Mouse (Mus musculus): Measurements from ENCODE around the gene Tldc1.

Gene Tldc1

DNA sequence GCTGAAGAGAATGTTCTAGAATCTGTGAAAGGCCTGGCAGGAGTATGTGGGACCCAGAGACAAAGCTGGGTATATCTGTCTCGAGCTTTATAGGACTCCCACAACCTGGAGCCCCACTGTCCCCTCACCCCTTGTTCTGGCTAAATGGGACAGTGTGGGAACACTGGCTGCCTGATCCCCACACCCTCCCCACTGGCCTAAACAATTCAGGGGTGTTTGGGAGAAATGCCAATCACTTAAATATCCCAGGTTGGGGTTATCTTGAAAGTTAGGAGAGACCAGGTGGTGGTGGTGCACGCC, 20.7 kb upstream of the Tldc1 start:
- no peak for DNase-seq

DNA sequence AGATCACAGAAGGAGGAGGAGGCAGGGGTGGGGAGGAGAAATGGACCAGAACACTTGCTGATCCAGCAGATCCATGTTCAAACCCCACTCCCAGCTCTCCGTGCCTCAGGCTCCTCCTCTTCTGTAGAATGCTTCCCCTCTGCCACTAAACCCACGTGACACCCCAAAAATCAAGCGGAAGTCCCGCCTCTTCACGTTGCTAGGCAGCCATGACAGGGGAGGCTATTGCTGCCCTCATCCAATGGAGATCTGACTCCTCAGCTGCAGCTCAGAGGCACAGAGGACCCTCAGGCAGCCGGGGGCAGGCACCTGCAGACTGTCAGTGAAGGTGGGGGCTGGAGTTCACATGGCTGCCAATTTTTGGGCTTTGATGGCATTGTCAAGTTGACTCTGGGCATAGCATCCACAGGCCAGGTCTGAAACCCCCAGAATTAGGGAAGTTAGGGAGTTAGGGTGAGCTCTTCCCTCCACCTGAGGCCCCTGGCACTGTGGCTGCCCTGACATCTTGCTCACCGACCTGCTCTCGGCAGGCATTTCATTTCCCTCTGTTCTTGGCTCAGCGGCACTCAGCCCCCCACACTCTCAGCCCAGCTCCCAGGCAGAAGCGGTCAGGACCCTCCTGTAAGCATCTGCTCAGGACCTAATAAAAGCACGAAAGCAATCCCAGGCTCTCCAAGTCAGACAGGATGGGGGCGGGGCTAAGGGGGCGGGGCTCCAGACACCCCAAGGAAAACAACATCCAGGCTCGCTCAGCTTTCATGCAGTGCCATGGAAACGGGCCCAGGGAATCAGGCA, 20.2 kb upstream of the Tldc1 start:
- peak; percentile 87 for DNase-seq

GRCm38 (mm10) chr8:119795651-119796050, 17.4 kb upstream of the Tldc1 start:
- DNase-seq, result no peak

- no peak for DNase-seq
Observed at GRCm38 (mm10) chr8:119794689-119795088, 16.5 kb upstream of the Tldc1 start.

- DNase-seq, result no peak
Observed at GRCm38 (mm10) chr8:119791804-119792704, 13.8 kb upstream of the Tldc1 start.

DNA sequence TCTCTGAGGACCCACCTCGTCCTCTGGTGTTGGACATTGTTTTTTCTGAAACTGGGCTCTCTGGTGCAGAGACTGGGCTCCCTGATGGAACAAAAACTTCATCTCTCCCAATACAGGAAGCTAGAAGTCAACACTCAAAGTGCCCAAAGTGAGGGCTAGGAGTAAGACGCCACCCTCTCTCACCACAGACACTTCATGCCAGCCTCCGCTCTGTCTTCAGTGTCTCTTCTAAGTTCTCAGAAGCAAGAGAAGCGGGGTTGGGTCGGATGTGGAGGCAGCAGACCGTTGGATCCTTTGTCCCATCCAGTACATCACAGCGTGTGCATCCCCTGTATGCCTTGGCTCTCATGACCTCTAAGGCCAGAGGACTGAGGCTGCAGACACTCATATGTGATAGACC, 11.4 kb upstream of the Tldc1 start:
- no peak for DNase-seq

DNA sequence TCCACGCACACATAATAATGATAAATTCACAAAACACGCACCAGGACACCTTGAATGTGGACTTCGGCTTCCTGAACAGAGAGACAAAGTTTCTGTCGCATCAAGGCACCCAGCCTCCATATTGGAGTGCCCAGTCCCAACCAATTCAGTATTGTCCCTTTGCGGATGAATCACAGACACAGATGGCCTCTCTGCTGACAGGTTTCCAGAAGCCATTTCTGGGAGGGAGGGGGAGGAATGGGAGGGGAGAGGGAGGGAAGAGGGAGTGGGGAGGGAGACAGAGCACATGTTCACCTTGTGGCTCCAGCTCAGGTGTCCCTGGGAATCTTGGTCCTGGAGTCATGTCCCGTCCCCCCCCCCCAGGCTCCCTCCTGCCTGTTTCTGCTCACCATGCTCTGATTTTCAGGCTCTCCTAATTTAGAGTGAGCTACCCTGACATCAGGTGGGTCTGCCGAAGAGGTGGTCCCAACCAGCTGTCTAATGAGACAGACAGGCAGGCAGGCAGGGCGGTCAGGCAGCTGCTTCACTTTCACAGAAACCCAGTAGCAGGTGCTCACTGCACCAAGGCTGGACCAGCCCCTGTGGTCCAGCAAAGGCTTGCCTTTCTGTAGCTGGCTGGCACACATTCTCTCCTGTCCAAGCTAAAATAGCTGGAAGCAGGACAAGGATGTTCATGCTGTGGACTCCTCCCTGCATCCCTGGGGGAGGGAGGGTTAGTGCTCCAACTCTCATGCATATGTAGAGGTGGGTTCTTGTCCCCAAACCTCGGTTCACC, 10.6 kb upstream of the Tldc1 start:
- DNase-seq, result no peak

DNA sequence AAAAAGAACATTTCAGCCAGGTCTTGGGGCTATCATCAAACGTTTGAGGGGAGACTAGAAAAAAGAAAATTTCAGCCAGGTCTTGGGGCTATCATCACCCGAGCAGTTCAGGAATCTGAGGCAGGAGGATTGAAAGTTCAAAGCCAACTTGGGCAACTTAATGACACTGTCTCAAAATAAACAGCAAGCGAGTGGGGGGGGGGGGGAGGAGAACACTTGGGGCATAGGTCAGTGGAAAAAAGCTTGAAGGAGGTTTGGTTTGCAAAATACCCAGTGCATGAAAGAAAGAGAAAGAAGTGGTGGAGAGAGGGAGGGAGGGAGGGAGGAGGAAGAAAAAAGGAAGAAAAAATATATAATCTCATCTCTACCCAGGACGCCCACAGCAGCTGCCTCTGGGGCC, 9.1 kb upstream of the Tldc1 start:
- DNase-seq, result no peak

GRCm38 (mm10) chr8:119786871-119787270, 8.7 kb upstream of the Tldc1 start:
- no peak for DNase-seq

- DNase-seq, result no peak
Observed at GRCm38 (mm10) chr8:119785764-119786405, 7.7 kb upstream of the Tldc1 start.

DNA sequence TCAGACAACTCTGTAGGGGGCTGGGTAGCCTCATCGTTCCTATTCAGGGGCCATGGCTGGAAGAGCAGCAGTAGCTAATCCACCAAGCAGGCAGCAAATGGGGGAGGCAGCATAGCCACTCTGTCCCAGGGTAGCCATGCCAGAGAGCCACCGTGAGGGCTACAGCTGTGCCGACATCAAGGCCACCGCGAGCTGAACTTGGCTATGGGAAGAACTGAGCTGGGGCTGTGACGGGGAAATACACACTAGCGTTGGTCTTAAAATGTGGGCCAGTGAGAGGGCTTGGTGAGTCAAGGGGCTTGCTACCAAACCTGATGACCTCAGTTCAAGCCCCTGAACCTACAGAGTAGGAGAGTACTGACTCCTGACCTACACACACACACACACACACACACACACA, 6.5 kb upstream of the Tldc1 start:
- no peak for DNase-seq

DNA sequence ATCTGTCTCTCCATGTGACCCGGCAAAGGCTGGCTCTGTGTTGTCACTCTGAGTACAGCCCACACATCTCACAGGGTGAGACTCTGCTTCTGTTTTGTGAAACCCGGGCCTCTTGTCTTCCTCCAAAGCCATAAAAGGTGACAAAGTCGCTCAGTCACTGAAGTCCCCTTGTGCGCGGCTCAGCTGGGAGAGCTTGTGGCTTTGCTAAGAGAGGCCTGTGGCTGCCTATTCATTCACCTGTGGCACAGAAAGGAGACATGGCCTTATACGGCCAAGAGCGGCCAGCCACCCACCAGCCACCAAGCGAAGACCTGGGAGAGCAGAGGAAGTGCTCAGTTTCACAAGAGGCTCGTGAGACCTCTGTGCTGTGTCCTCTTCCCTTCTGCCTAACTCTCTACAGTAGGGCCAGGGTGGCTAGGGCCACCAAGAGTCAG, 5.9 kb upstream of the Tldc1 start:
- DNase-seq, result peak; percentile 82 to 85

GRCm38 (mm10) chr8:119783579-119783978, 5.4 kb upstream of the Tldc1 start:
- DNase-seq, result no peak

GRCm38 (mm10) chr8:119782715-119783114, 4.5 kb upstream of the Tldc1 start:
- DNase-seq, result peak; percentile 87

DNA sequence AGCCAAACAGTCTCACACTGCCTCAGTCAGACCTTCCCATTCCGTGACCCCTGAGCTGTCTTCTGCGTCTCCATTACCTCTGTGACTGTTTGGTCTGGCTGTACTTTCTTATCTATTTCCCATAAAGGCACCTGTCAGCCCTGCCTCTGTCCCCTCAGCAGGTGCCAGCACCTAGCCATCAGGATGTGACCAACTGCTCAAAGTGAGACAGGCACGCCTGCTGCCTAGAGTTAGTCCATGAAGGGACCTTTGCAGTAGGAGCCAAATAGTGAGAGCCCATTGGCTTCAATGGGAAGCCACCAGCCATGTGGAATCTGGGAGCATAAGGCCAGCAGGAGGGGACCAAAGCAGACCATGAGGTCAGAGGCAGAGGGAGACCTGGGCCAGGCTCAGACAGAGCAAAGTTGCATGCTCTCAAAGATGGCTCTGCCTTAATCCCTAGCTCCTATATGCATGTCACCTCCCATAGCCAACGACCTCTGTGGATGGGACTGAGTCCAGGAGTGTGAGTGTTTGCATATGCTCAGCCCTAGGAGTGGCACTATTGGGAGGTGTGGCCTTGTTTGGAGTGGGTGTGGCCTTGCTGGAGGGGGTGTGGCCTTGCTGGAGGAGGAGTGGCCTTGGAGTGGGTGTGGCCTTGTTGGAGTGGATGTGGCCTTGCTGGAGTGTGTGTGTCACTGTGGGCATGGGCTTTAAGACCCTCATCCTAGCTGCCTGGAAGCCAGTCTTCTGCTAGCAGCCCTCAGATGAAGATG, 3.0 kb upstream of the Tldc1 start:
- DNase-seq, result peak; percentile 81 to 84

DNA sequence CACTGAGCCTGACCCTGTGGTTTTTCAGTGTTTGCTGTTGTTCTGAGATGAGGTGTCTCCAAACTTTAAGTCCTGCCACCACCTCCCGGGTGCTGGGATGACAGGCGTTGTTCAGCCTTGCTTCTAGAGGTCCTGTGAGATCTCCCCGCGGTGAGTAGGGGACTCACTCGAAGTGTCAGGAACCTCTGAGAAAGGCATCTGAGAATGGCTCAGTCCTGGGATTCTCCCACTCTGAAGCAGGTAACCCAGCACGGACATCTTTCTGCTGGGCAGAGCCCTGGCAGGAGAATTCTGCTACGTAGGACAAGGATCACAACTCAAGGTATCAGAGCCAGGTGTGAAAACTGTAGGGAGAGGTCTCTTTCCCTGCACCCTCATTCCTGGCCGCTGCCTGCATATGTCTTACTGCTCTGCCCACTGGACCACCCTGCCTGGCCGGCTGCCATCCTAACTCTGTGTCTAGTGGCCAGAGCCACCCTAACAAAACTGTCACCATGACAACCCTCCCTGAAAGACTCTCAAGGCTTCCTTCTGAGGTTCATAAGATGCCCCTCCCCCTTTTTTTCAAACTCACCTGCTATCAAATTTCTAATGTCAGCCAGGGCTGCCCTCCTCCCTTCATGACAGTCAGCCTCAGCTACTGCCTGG, 2.3 kb upstream of the Tldc1 start:
- no peak for DNase-seq

GRCm38 (mm10) chr8:119779013-119779737, 959 bp upstream of the Tldc1 start:
- peak; percentile 82 to 85 for DNase-seq

DNA sequence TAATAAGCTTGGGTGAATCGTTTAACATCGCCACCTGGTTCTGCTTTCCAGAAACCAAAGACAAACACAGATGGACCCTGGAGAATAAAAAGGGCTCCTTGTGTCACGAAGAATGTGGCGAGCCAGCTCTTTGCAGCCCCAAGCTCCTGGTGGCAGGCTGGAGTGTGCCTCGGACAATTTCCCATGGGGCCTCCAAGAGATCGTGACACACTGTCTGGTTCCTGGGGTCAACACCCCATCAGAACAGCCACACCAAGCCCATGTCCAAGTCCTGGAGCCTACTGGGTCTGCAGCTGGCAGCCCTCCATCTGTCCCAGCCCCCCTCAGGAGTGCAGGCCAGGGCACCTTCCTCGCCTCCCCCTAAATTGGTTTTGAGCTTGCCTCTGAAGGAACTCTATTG, 451 bp downstream of the Tldc1 start:
- DNase-seq, result peak; percentile 19 to 41

- DNase-seq, result no peak
Observed at GRCm38 (mm10) chr8:119776668-119777245, 1.5 kb downstream of the Tldc1 start.

DNA sequence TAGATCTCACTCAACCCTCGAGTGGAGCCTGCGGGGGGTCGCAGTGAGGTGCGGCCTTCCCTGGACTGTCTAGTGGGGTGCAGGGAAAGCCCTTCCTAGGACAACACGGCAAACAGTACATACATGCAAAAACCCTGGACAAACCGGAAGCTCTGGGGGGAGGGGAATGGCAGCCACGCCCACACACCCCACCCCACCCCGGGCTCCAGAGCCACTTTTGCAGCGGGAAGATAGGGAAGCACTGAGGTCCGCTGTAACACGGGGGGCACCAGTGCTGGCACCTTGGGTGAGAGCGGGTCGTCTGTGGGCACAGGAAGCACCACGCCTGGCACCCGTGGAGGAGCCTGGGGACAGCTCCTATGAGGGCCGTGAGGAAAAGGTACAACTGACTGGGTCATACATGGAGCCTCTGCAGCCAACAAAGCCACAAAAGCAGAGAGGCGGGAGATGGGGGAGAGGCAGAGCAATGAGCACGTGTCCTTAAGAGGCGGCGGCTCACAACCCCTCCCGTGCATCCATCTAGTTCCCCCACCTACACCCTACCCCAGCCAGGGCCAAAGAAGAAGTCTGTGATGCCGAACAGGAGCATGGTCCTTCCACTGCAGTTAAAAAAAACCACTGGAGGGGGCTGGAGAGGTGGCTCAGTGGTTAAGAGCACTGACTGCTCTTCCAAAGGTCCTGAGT, 12.3 kb downstream of the Tldc1 start:
- DNase-seq, result no peak
